Mouse (Mus musculus) MEL (cell line): ENCODE measurements at regions not wholly inside any gene's neighbourhood (a gene's known extent, or its start where the extent isn't known, plus 50 kb on each side); places are given as distances from the start of the nearest gene placed in this dataset.

Source experiments
- DNase-seq: peaks from one replicate; pipeline ENCODE4 v3.0.0; 2011; ENCODE audit warnings: low read depth, low spot score
- H3K27ac ChIP-seq: 2 replicates; pipeline ENCODE4 v1.5.1; 2012; ENCODE audit warnings: low read depth, mild to moderate bottlenecking, control low read depth, low read length, moderate library complexity; ENCODE audit not compliant: control insufficient read depth
- H3K27me3 ChIP-seq, 2 experiments: fragments of 150-350 bp in 1 of 2; sonication (generic) in 1 of 2; 2 replicates each; pipeline ENCODE4 v1.6.1; 2012; ENCODE audit warnings: low read length in 2 of 2, mild to moderate bottlenecking in 2 of 2, improper control_type of control experiment in 1 of 2, moderate library complexity in 1 of 2; ENCODE audit not compliant: insufficient read depth in 2 of 2, control insufficient read depth in 1 of 2
- H3K36me3 ChIP-seq, 2 experiments: 2 replicates each; pipeline ENCODE4 v1.6.1; 2012 to 2014; ENCODE audit warnings: low read length in 2 of 2, improper control_type of control experiment in 1 of 2, inconsistent platforms in 1 of 2, mild to moderate bottlenecking in 1 of 2; ENCODE audit not compliant: insufficient read depth in 2 of 2, control insufficient read depth in 1 of 2
- H3K4me1 ChIP-seq, 2 experiments: fragments of 150-350 bp in 1 of 2; sonication (generic) in 1 of 2; 2 replicates each; pipeline ENCODE4 v1.6.1; 2012; ENCODE audit warnings: low read length in 2 of 2, improper control_type of control experiment in 1 of 2, mild to moderate bottlenecking in 1 of 2; ENCODE audit not compliant: insufficient read depth in 2 of 2, control insufficient read depth in 1 of 2
- H3K4me3 ChIP-seq, 2 experiments: fragments of 150-350 bp in 1 of 2; sonication (generic) in 1 of 2; 2 replicates each; pipeline ENCODE4 v1.5.1; 2012; ENCODE audit warnings: low read depth in 2 of 2, low read length in 2 of 2, mild to moderate bottlenecking in 2 of 2, moderate library complexity in 2 of 2, control low read depth in 1 of 2, improper control_type of control experiment in 1 of 2; ENCODE audit not compliant: control insufficient read depth in 1 of 2, insufficient read depth in 1 of 2
- H3K79me2 ChIP-seq: 2 replicates; pipeline ENCODE4 v1.6.1; 2012; ENCODE audit warnings: mild to moderate bottlenecking, low read length, moderate library complexity; ENCODE audit not compliant: control insufficient read depth, poor library complexity, insufficient read depth
- H3K9ac ChIP-seq: 2 replicates; pipeline ENCODE4 v1.6.1; 2012; ENCODE audit warnings: low read depth, mild to moderate bottlenecking, control low read depth, low read length, moderate library complexity; ENCODE audit not compliant: control insufficient read depth, poor library complexity, severe bottlenecking
- H3K9me3 ChIP-seq: fragments of 150-350 bp; sonication (generic); replicated peaks from 2 replicates; pipeline ENCODE4 v1.6.1; 2012; ENCODE audit warnings: mild to moderate bottlenecking, low read length, improper control_type of control experiment, moderate library complexity; ENCODE audit not compliant: insufficient read depth
- BHLHE40 ChIP-seq: IDR thresholded peaks from 2 replicates; pipeline ENCODE4 v1.6.1; 2012; ENCODE audit warnings: low read depth, mild to moderate bottlenecking, inconsistent platforms, low read length, improper control_type of control experiment, borderline replicate concordance
- CHD1 ChIP-seq: IDR thresholded peaks from 2 replicates; pipeline ENCODE4 v1.6.1; 2012; ENCODE audit warnings: low read depth, mild to moderate bottlenecking, inconsistent platforms, low read length, improper control_type of control experiment
- CHD2 ChIP-seq: IDR thresholded peaks from 2 replicates; pipeline ENCODE4 v1.6.1; 2011; ENCODE audit warnings: low read length, improper control_type of control experiment
- CTCF ChIP-seq, 3 experiments: IDR thresholded peaks in 2 of 3; conservative IDR thresholded peaks in 1 of 3; 2 replicates each; pipeline ENCODE4 v1.5.1; 2011 to 2012; ENCODE audit warnings: low read length in 3 of 3, low read depth in 2 of 3, mild to moderate bottlenecking in 2 of 3, improper control_type of control experiment in 1 of 3, inconsistent platforms in 1 of 3, mixed read lengths in 1 of 3, moderate library complexity in 1 of 3; ENCODE audit not compliant: control insufficient read depth in 1 of 3, insufficient read depth in 1 of 3, poor library complexity in 1 of 3, severe bottlenecking in 1 of 3
- EP300 ChIP-seq, 2 experiments: IDR thresholded peaks; 2 replicates each; pipeline ENCODE4 v1.6.1; 2011; ENCODE audit warnings: improper control_type of control experiment in 2 of 2, low read length in 2 of 2, low read depth in 1 of 2, mild to moderate bottlenecking in 1 of 2
- ETS1 ChIP-seq: IDR thresholded peaks from 2 replicates; pipeline ENCODE4 v1.6.1; 2012; ENCODE audit warnings: low read depth, mild to moderate bottlenecking, inconsistent platforms, low read length, improper control_type of control experiment, moderate library complexity
- HCFC1 ChIP-seq: IDR thresholded peaks from 2 replicates; pipeline ENCODE4 v1.6.1; 2012; ENCODE audit warnings: low read depth, mild to moderate bottlenecking, inconsistent platforms, low read length, improper control_type of control experiment, moderate library complexity
- MXI1 ChIP-seq: IDR thresholded peaks from 2 replicates; pipeline ENCODE4 v1.6.1; 2011; ENCODE audit warnings: mild to moderate bottlenecking, low read depth, low read length, improper control_type of control experiment
- MYB ChIP-seq: IDR thresholded peaks from 2 replicates; pipeline ENCODE4 v1.6.1; 2011; ENCODE audit warnings: mild to moderate bottlenecking, low read depth, low read length, improper control_type of control experiment
- POLR2A ChIP-seq, 2 experiments: IDR thresholded peaks; 2 replicates each; pipeline ENCODE4 v1.6.1; 2011 to 2012; ENCODE audit warnings: low read length in 2 of 2, mild to moderate bottlenecking in 2 of 2, control low read depth in 1 of 2, improper control_type of control experiment in 1 of 2, low read depth in 1 of 2, moderate library complexity in 1 of 2; ENCODE audit not compliant: control insufficient read depth in 1 of 2, insufficient read depth in 1 of 2, poor library complexity in 1 of 2
- RAD21 ChIP-seq: IDR thresholded peaks from 2 replicates; pipeline ENCODE4 v1.6.1; 2011; ENCODE audit warnings: mild to moderate bottlenecking, low read depth, low read length, improper control_type of control experiment
- SIN3A ChIP-seq: IDR thresholded peaks from 2 replicates; pipeline ENCODE4 v1.6.1; 2012; ENCODE audit warnings: low read length, improper control_type of control experiment, inconsistent platforms
- SMC3 ChIP-seq: IDR thresholded peaks from 2 replicates; pipeline ENCODE4 v1.6.1; 2011; ENCODE audit warnings: low read depth, low read length, improper control_type of control experiment
- TAL1 ChIP-seq: IDR thresholded peaks from 2 replicates; pipeline ENCODE4 v1.6.1; 2012; ENCODE audit warnings: mild to moderate bottlenecking, inconsistent platforms, low read length, moderate library complexity, mixed read lengths
- TBP ChIP-seq: IDR thresholded peaks from 2 replicates; pipeline ENCODE4 v1.8.0; 2011; ENCODE audit warnings: low read depth, low read length, improper control_type of control experiment
- USF1 ChIP-seq: IDR thresholded peaks from 2 replicates; pipeline ENCODE4 v1.6.1; 2014; ENCODE audit warnings: low read depth, mild to moderate bottlenecking, inconsistent platforms, low read length, improper control_type of control experiment, moderate library complexity
- ZC3H11A ChIP-seq: IDR thresholded peaks from 2 replicates; pipeline ENCODE4 v1.6.1; 2012; ENCODE audit warnings: low read depth, mild to moderate bottlenecking, inconsistent platforms, low read length, improper control_type of control experiment
- ZMIZ1 ChIP-seq: IDR thresholded peaks from 2 replicates; pipeline ENCODE4 v1.6.1; 2012; ENCODE audit warnings: low read depth, mild to moderate bottlenecking, inconsistent platforms, low read length, improper control_type of control experiment, moderate library complexity
- ZNF384 ChIP-seq: IDR thresholded peaks from 2 replicates; pipeline ENCODE4 v1.6.1; 2012; ENCODE audit warnings: low read depth, mild to moderate bottlenecking, inconsistent platforms, low read length, improper control_type of control experiment

DNA sequence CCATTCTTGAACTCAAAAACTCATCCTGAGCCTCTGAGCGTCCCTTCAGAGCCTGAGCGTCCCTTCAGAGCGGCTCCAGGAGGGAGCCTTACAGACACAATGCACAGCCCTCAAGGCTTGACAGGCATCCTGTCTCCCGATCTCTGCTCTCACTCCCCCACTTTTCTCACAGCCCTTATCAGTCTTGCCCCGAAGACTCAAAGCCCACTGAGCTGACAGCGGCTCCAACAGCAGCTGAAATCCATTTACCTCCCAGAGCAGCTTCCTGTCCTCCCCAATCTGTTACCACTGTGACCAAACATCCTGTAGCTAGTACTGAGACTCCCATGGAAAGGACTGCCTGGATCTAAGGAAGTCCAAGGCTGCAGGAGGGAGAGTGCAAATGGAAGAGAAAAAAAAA lies 158.6 kb upstream of the Clint1 start:
- no peak overlapping the region for H3K27ac ChIP-seq
- no peaks in the 10 kb centered on the region for H3K9me3 ChIP-seq
- H3K27me3 ChIP-seq, result peaks cover 0 to 1% of the 10 kb centered on the region in 2 experiments; a peak in 2 of 4 replicates
- no peak for TF ChIP-seq BHLHE40
- TF ChIP-seq MXI1, result no peak
- TF ChIP-seq CHD2, result no peak
- no peak for TF ChIP-seq ZC3H11A
- no peak for TF ChIP-seq EP300 (IDR thresholded peaks at IDR 0.05; ENCODE audit: low read depth in 1 of 2, low read length in 2 of 2)
- no peak for TF ChIP-seq TAL1
- DNase-seq, result no peak
- H3K79me2 ChIP-seq, result no peaks in the 10 kb centered on the region
- H3K36me3 ChIP-seq, result no peaks in the 10 kb centered on the region
- no peaks in the 10 kb centered on the region for H3K4me1 ChIP-seq
- no peak overlapping the region for H3K4me3 ChIP-seq
- H3K9ac ChIP-seq, result no peak overlapping the region

DNA sequence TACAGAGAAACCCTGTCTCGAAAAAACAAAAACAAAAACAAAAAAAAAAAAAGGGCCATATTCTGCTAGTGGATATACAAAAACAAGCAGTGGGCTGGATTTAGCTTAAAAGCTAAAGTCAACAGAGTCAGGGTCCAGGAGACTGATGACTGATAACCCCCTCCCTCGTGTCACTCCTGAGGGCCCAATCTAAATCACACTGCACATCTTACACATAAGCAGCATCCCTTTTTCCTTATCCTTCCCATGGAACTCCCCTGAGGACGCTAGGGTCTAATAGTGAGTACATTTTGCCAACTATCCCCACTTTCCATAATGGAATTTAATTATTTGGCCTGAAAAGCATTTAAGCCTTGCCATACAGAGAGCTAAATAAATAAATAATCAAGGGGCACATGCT lies 150.3 kb upstream of the Clint1 start:
- Histone ChIP-seq H3K9me3 (no peaks in the 10 kb centered on the region), H3K27me3 (no peaks in the 10 kb centered on the region), H3K9ac (no peak overlapping the region), H3K4me1 (no peaks in the 10 kb centered on the region), H3K27ac (no peak overlapping the region), H3K4me3 (no peak overlapping the region)
- DNase-seq, result no peak
- TF ChIP-seq MYB, result no peak
- no peak for TF ChIP-seq TBP
- TF ChIP-seq BHLHE40, result no peak
- no peak for TF ChIP-seq CHD2
- no peak for TF ChIP-seq SMC3
- TF ChIP-seq CHD1, result no peak
- no peak for TF ChIP-seq CTCF (IDR thresholded peaks at IDR 0.05 in 2 of 3, conservative IDR thresholded peaks at IDR 0.05 in 1 of 3; ENCODE audit: control insufficient read depth in 1 of 3, insufficient read depth in 1 of 3, low read depth in 2 of 3, low read length in 3 of 3, poor library complexity in 1 of 3, severe bottlenecking in 1 of 3)
- no peak for TF ChIP-seq ZC3H11A
- no peak for TF ChIP-seq POLR2A (IDR thresholded peaks at IDR 0.05; ENCODE audit: control insufficient read depth in 1 of 2, insufficient read depth in 1 of 2, low read depth in 1 of 2, low read length in 2 of 2, poor library complexity in 1 of 2)
- TF ChIP-seq USF1, result no peak
- no peak for TF ChIP-seq ZMIZ1
- no peak for TF ChIP-seq ZNF384
- TF ChIP-seq, all 39 proteins: peak for 0
- Histone ChIP-seq H3K79me2 (no peaks in the 10 kb centered on the region), H3K36me3 (no peaks in the 10 kb centered on the region)

DNA sequence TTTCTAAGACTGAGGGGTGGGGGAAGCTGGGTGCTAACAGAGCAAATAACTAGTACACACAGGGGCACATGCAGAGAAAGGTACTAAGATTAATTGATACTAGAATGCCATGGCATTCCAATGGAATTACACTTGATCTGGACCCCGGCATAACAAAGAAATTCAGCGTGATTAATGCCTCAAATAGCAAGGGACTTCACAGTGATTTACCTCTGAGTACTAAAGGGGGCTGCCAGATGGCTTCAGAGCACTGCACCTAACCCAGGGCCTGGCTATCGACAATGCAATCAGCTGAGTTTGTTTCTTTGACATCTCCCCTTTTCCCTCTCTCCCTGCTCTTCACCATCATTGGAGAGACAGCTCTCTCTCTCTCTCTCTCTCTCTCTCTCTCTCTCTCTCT lies 148.9 kb upstream of the Clint1 start:
- H3K79me2 ChIP-seq, result no peaks in the 10 kb centered on the region
- no peaks in the 10 kb centered on the region for H3K27me3 ChIP-seq
- H3K9me3 ChIP-seq, result no peaks in the 10 kb centered on the region
- no peak for DNase-seq
- no peak overlapping the region for H3K4me3 ChIP-seq
- H3K27ac ChIP-seq, result no peak overlapping the region
- no peak for TF ChIP-seq CTCF (IDR thresholded peaks at IDR 0.05 in 2 of 3, conservative IDR thresholded peaks at IDR 0.05 in 1 of 3; ENCODE audit: control insufficient read depth in 1 of 3, insufficient read depth in 1 of 3, low read depth in 2 of 3, low read length in 3 of 3, poor library complexity in 1 of 3, severe bottlenecking in 1 of 3)
- TF ChIP-seq HCFC1, result no peak
- TF ChIP-seq RAD21, result no peak
- no peak for TF ChIP-seq SMC3
- no peak for TF ChIP-seq ETS1
- no peak for TF ChIP-seq ZMIZ1
- TF ChIP-seq SIN3A, result no peak
- TF ChIP-seq, all 39 proteins: peak for 0
- H3K36me3 ChIP-seq, result no peaks in the 10 kb centered on the region
- H3K4me1 ChIP-seq, result no peaks in the 10 kb centered on the region
- H3K9ac ChIP-seq, result no peak overlapping the region
